Mouse (Mus musculus): ENCODE results near the gene Esam. TPM values are rescaled to one million over a fixed set of nuclear protein-coding genes. Genes with fewer than 3 reads are reported as not detected.

Esam gene
- polyA plus RNA-seq, 1 experiment from 2014 or later = 47.2 TPM

DNA sequence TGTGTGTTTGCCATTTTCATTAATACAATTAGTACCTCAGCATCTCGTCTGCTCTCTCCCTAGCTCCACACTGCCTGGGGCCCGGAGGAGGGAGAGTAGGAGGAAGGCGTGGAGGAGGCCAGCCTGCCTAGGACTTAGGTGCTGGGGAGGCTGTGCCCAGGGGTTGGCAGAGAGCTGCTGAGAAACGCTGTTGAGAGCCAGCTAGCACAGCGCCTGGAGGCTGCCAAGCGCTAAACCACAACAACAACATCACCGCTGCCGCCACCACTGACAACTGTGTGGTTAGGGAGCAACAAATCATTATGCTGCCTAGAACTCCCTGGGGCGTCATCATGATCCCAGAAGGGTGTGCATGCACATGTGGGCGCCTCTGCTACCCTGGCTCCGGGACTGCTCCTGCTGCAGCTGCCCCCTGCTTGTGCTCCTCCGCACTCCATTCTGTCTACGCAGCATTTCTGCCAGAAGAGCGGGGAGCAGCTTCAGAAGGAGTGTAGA lies 48.6 kb downstream of the Esam start:
- ATAC-seq (replicated peaks; ENCODE audit: low FRiP score, low TSS enrichment, low read depth) = no peak

GRCm38 (mm10) chr9:37583594-37583993 lies 55.7 kb downstream of the Esam start:
- DNase-seq (ENCODE audit: low spot score) = no peak
- Histone ChIP-seq H3K4me3 (ENCODE audit: low read depth, low read length) (no peak overlapping the region), H3K9me3 (ENCODE audit: control insufficient read depth, low read length) (no peaks in the 10 kb centered on the region), H3K27me3 (replicated peaks; ENCODE audit: control insufficient read depth, insufficient read depth, low read length) (no peaks in the 10 kb centered on the region), H3K27ac (ENCODE audit: low read depth) (no peak overlapping the region), H3K36me3 (ENCODE audit: control insufficient read depth, insufficient read depth, low read length) (no peaks in the 10 kb centered on the region), H3K4me1 (replicated peaks; ENCODE audit: control insufficient read depth, insufficient read depth, low read length) (no peaks in the 10 kb centered on the region), H3K4me2 (ENCODE audit: low read length) (no peak overlapping the region), H3K9ac (ENCODE audit: low read length) (no peak overlapping the region)
- no peak for ATAC-seq (replicated peaks; ENCODE audit: low FRiP score, low TSS enrichment, low read depth)
- WGBS = 86% methylated on average over 5 of the region's 5 CpGs

More for the DNA sequence above, 48.6 kb downstream of the Esam start:
- no peaks in the 10 kb centered on the region for H3K27me3 ChIP-seq (replicated peaks; ENCODE audit: control insufficient read depth, insufficient read depth, low read length)
- no peak overlapping the region for H3K4me3 ChIP-seq (ENCODE audit: low read depth, low read length)
- H3K27ac ChIP-seq (ENCODE audit: low read depth) = no peak overlapping the region
- H3K9me3 ChIP-seq (ENCODE audit: control insufficient read depth, low read length) = no peaks in the 10 kb centered on the region
- WGBS = 28% methylated on average over 14 of the region's 14 CpGs
- H3K9ac ChIP-seq (ENCODE audit: low read length) = no peak overlapping the region
- no peak for DNase-seq (ENCODE audit: low spot score)
- H3K4me2 ChIP-seq (ENCODE audit: low read length) = no peak overlapping the region
- no peaks in the 10 kb centered on the region for H3K36me3 ChIP-seq (ENCODE audit: control insufficient read depth, insufficient read depth, low read length)
- no peaks in the 10 kb centered on the region for H3K4me1 ChIP-seq (replicated peaks; ENCODE audit: control insufficient read depth, insufficient read depth, low read length)

DNA sequence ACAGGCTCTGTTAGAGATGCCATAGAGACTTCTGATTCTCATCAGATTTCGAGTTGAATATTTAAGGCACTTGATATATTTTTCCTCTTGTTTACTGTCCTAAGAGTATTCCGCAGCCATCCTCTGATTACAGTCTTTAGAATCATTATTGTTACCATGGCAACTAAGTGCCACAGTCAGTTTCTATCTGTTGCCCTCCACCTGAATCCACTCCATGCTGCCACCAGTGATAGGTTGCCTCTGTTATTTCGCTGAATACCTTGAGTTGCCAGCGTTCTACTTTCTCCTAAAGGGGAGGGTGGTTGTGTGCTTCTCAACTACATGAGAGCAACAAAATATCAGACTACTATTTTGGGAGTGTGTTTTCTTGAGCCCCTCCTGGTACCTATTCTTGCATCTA lies 58.8 kb downstream of the Esam start:
- H3K27ac ChIP-seq (ENCODE audit: low read depth) = no peak overlapping the region
- H3K9me3 ChIP-seq (ENCODE audit: control insufficient read depth, low read length) = no peaks in the 10 kb centered on the region
- H3K27me3 ChIP-seq (replicated peaks; ENCODE audit: control insufficient read depth, insufficient read depth, low read length) = no peaks in the 10 kb centered on the region
- no peaks in the 10 kb centered on the region for H3K36me3 ChIP-seq (ENCODE audit: control insufficient read depth, insufficient read depth, low read length)
- H3K4me1 ChIP-seq (replicated peaks; ENCODE audit: control insufficient read depth, insufficient read depth, low read length) = no peaks in the 10 kb centered on the region
- 77% methylated on average over 4 of the region's 4 CpGs for WGBS
- DNase-seq (ENCODE audit: low spot score) (no peak), ATAC-seq (replicated peaks; ENCODE audit: low FRiP score, low TSS enrichment, low read depth) (no peak)
- H3K4me3 ChIP-seq (ENCODE audit: low read depth, low read length) = no peak overlapping the region
- no peak overlapping the region for H3K9ac ChIP-seq (ENCODE audit: low read length)
- H3K4me2 ChIP-seq (ENCODE audit: low read length) = no peak overlapping the region

Other genes starting within 250 kb of the Esam start
- 6.4 and 6.7 TPM in 2 replicates for gene Ccdc15, start 179.6 kb upstream of the Esam start, polyA plus RNA-seq (2014; fragmentation: Nextera tagmentation; extraction: Ambion mirVana)
- not detected in 2 replicates for gene Hepacam, start 160.7 kb upstream of the Esam start, polyA plus RNA-seq (2014; fragmentation: Nextera tagmentation; extraction: Ambion mirVana)
- gene Robo4, start 126.2 kb upstream of the Esam start, polyA plus RNA-seq (2014; fragmentation: Nextera tagmentation; extraction: Ambion mirVana) = 9.8 and 12.8 TPM in 2 replicates
- gene Robo3, start 94.8 kb upstream of the Esam start, polyA plus RNA-seq (2014; fragmentation: Nextera tagmentation; extraction: Ambion mirVana) = not detected in 2 replicates
- gene Msantd2, start 38.8 kb upstream of the Esam start, polyA plus RNA-seq (2014; fragmentation: Nextera tagmentation; extraction: Ambion mirVana) = 28.7 and 29.5 TPM in 2 replicates
- gene Vsig2, start 11.2 kb downstream of the Esam start, polyA plus RNA-seq (2014; fragmentation: Nextera tagmentation; extraction: Ambion mirVana) = 2.9 and 6.3 TPM in 2 replicates
- gene Nrgn, start 24.8 kb downstream of the Esam start, polyA plus RNA-seq (2014; fragmentation: Nextera tagmentation; extraction: Ambion mirVana) = 2.5 and 3.4 TPM in 2 replicates
- gene Siae, start 27.6 kb downstream of the Esam start, polyA plus RNA-seq (2014; fragmentation: Nextera tagmentation; extraction: Ambion mirVana) = 12.2 and 13.0 TPM in 2 replicates
- gene Spa17, start 85.6 kb downstream of the Esam start, polyA plus RNA-seq (2014; fragmentation: Nextera tagmentation; extraction: Ambion mirVana) = 4.7 and 4.8 TPM in 2 replicates
- gene Tbrg1, start 129.2 kb downstream of the Esam start, polyA plus RNA-seq (2014; fragmentation: Nextera tagmentation; extraction: Ambion mirVana) = 166 and 169 TPM in 2 replicates
- not detected in 2 replicates for gene Panx3, start 141.2 kb downstream of the Esam start, polyA plus RNA-seq (2014; fragmentation: Nextera tagmentation; extraction: Ambion mirVana)
- gene Olfr160, start 188.2 kb downstream of the Esam start, polyA plus RNA-seq (2014; fragmentation: Nextera tagmentation; extraction: Ambion mirVana) = not detected in 2 replicates
- gene Olfr874, start 217.0 kb downstream of the Esam start, polyA plus RNA-seq (2014; fragmentation: Nextera tagmentation; extraction: Ambion mirVana) = not detected in 2 replicates
- not detected in 2 replicates for gene Olfr875, start 243.8 kb downstream of the Esam start, polyA plus RNA-seq (2014; fragmentation: Nextera tagmentation; extraction: Ambion mirVana)